Mouse (Mus musculus): ENCODE measurements around the gene Cisd1.
"Not testable (repeated sequence)": the region's sequence is repeated elsewhere in the genome, so short reads cannot be mapped to it uniquely, and the experiment has no call there.

Gene Cisd1

GRCm38 (mm10) chr10:71344579-71345143, at the start of gene Cisd1:
TSS of gene Cisd1 (minus strand) at chr10:71344954.
- DNase-seq (ENCODE audit: low spot score in 2 of 2): peak; percentile 93 to 96

- no peak for DNase-seq (ENCODE audit: low spot score in 2 of 2)
Measured at GRCm38 (mm10) chr10:71389311-71389710, 44.6 kb upstream of the Cisd1 start.

- DNase-seq (ENCODE audit: low spot score in 2 of 2): no peak
Measured at GRCm38 (mm10) chr10:71384159-71385044, 39.6 kb upstream of the Cisd1 start.

- DNase-seq (ENCODE audit: low spot score in 2 of 2): not testable (repeated sequence)
Measured at GRCm38 (mm10) chr10:71383552-71383924, 38.8 kb upstream of the Cisd1 start.

GRCm38 (mm10) chr10:71382858-71383551, 38.3 kb upstream of the Cisd1 start:
- no peak for DNase-seq (ENCODE audit: low spot score in 2 of 2)

- DNase-seq (ENCODE audit: low spot score in 2 of 2): no peak
Measured at GRCm38 (mm10) chr10:71382109-71382508, 37.4 kb upstream of the Cisd1 start.

GRCm38 (mm10) chr10:71381471-71382033, 36.8 kb upstream of the Cisd1 start:
- DNase-seq (ENCODE audit: low spot score in 2 of 2): no peak

GRCm38 (mm10) chr10:71380406-71380805, 35.7 kb upstream of the Cisd1 start:
- DNase-seq (ENCODE audit: low spot score in 2 of 2): no peak

- no peak for DNase-seq (ENCODE audit: low spot score in 2 of 2)
Measured at GRCm38 (mm10) chr10:71376014-71376413, 31.3 kb upstream of the Cisd1 start.

- DNase-seq (ENCODE audit: low spot score in 2 of 2): no peak
Measured at GRCm38 (mm10) chr10:71373706-71374105, 29.0 kb upstream of the Cisd1 start.

- DNase-seq (ENCODE audit: low spot score in 2 of 2): no peak
Measured at GRCm38 (mm10) chr10:71371881-71372280, 27.1 kb upstream of the Cisd1 start.

GRCm38 (mm10) chr10:71369466-71369865, 24.7 kb upstream of the Cisd1 start:
- no peak for DNase-seq (ENCODE audit: low spot score in 2 of 2)

GRCm38 (mm10) chr10:71368128-71368940, 23.6 kb upstream of the Cisd1 start:
- no peak for DNase-seq (ENCODE audit: low spot score in 2 of 2)

- no peak for DNase-seq (ENCODE audit: low spot score in 2 of 2)
Measured at GRCm38 (mm10) chr10:71363858-71364257, 19.1 kb upstream of the Cisd1 start.

- DNase-seq (ENCODE audit: low spot score in 2 of 2): no peak
Measured at GRCm38 (mm10) chr10:71363440-71363839, 18.7 kb upstream of the Cisd1 start.

GRCm38 (mm10) chr10:71361836-71362562, 17.2 kb upstream of the Cisd1 start:
- DNase-seq (ENCODE audit: low spot score in 2 of 2): peak; percentile 35 to 60

GRCm38 (mm10) chr10:71361044-71361443, 16.3 kb upstream of the Cisd1 start:
- DNase-seq (ENCODE audit: low spot score in 2 of 2): no peak

GRCm38 (mm10) chr10:71354947-71355346, 10.2 kb upstream of the Cisd1 start:
- no peak for DNase-seq (ENCODE audit: low spot score in 2 of 2)

GRCm38 (mm10) chr10:71353850-71354249, 9.1 kb upstream of the Cisd1 start:
- DNase-seq (ENCODE audit: low spot score in 2 of 2): no peak

- DNase-seq (ENCODE audit: low spot score in 2 of 2): no peak
Measured at GRCm38 (mm10) chr10:71351301-71351700, 6.5 kb upstream of the Cisd1 start.

- no peak for DNase-seq (ENCODE audit: low spot score in 2 of 2)
Measured at GRCm38 (mm10) chr10:71349290-71349689, 4.5 kb upstream of the Cisd1 start.
